Mouse (Mus musculus): ENCODE data around the gene Gm20765. TPM values are rescaled to one million over a fixed set of nuclear protein-coding genes. Genes with fewer than 3 reads are reported as not detected.
"Not testable (repeated sequence)": the region's sequence is repeated elsewhere in the genome, so short reads cannot be mapped to it uniquely, and the experiment has no call there.

The Gm20765 gene
- not detected for total RNA-seq (2021)
- long read RNA-seq, experiment 1: 0 reads
- long read RNA-seq, experiment 2: 0 reads

- DNase-seq: not testable (repeated sequence)
Observed at GRCm38 (mm10) chr10:104185233-104185632, at the start of gene Gm20765. Gm20765 (plus strand) TSS chr10:104185533.

- not testable (repeated sequence) for DNase-seq
Observed at GRCm38 (mm10) chr10:104142687-104143086, 42.6 kb upstream of the Gm20765 start, which contains the start of gene Gm21293. Gm21293 (plus strand) TSS chr10:104142987.

- not testable (repeated sequence) for DNase-seq
Observed at GRCm38 (mm10) chr10:104151197-104151596, 34.1 kb upstream of the Gm20765 start, which contains the start of gene Gm6763. Gm6763 (plus strand) TSS chr10:104151497.

GRCm38 (mm10) chr10:104159706-104160105 is 25.6 kb upstream of the Gm20765 start, which contains the start of gene Gm8764:
Gm8764 (plus strand) TSS chr10:104160006.
- DNase-seq: not testable (repeated sequence)

- DNase-seq: not testable (repeated sequence)
Observed at GRCm38 (mm10) chr10:104168215-104168614, 17.1 kb upstream of the Gm20765 start, which contains the start of gene Gm21304. Gm21304 (plus strand) TSS chr10:104168515.

- DNase-seq: not testable (repeated sequence)
Observed at GRCm38 (mm10) chr10:104176724-104177123, 8.6 kb upstream of the Gm20765 start, which contains the start of gene Gm21312. Gm21312 (plus strand) TSS chr10:104177024.

GRCm38 (mm10) chr10:104193742-104194141 is 8.4 kb downstream of the Gm20765 start, which contains the start of gene Gm4340:
Gm4340 (plus strand) TSS chr10:104194042.
- not testable (repeated sequence) for DNase-seq

GRCm38 (mm10) chr10:104209655-104210054 is 24.3 kb downstream of the Gm20765 start:
- DNase-seq: no peak

GRCm38 (mm10) chr10:104210268-104210990 is 25.1 kb downstream of the Gm20765 start:
- no peak for DNase-seq

- no peak for DNase-seq
Observed at GRCm38 (mm10) chr10:104214527-104214926, 29.2 kb downstream of the Gm20765 start.

- no peak for DNase-seq
Observed at GRCm38 (mm10) chr10:104220303-104221021, 35.1 kb downstream of the Gm20765 start.

Other genes with a start within 250 kb of the Gm20765 start
- gene Gm21293, start 42.5 kb upstream of the Gm20765 start, total RNA-seq (2021): not detected
- gene Gm6763, start 34.0 kb upstream of the Gm20765 start, total RNA-seq (2021): not detected
- not detected for gene Gm8764, start 25.5 kb upstream of the Gm20765 start, total RNA-seq (2021)
- not detected for gene Gm21304, start 17.0 kb upstream of the Gm20765 start, total RNA-seq (2021)
- gene Gm21312, start 8.5 kb upstream of the Gm20765 start, total RNA-seq (2021): not detected
- gene Gm4340, start 8.5 kb downstream of the Gm20765 start, total RNA-seq (2021): not detected

Measured in adrenal gland, postnatal 36 days (tissue).